In genomic region chr11:69245643-69246042, GRCm38 (mm10) we compare ENCODE assay signal across 9 mouse cellular contexts. TPM values are rescaled to one million over a fixed set of nuclear protein-coding genes. Genes with fewer than 3 reads are reported as not detected.
DNase-seq lines count a peak whose midpoint lies in the region; ATAC-seq and TF ChIP-seq lines count a peak whose summit lies in the region.
"Had no signal": no experiment of that assay in that cellular context is flagged by ENCODE, and none has a peak within 500 bp of the region (broad histone marks: within the 10 kb centered on the region; RNA-seq: fewer than 3 reads in every experiment).

No protein-coding gene starts in this region.

- peak overlapping the region; percentile 12 to 29; a peak in 3 of 4 replicates for H3K4me3 ChIP-seq in MEL (ENCODE audit: control insufficient read depth in 1 of 2, insufficient read depth in 1 of 2, low read depth in 2 of 2, low read length in 2 of 2)
- peak overlapping the region; percentile 29 for H3K4me3 ChIP-seq in heart, embryonic 13.5 days
- H3K4me3 ChIP-seq in kidney, postnatal 0 days (replicated peaks; ENCODE audit: low read depth, low read length): no peak overlapping the region
- no peak overlapping the region for H3K4me3 ChIP-seq in liver, embryonic 12.5 days
- no peak overlapping the region for H3K4me3 ChIP-seq in midbrain, postnatal 0 days (ENCODE audit: low read depth, low read length)
- H3K4me3 ChIP-seq: midbrain, embryonic 13.5 days had no signal

- H3K4me1 ChIP-seq in MEL (ENCODE audit: control insufficient read depth in 1 of 2, insufficient read depth in 2 of 2, low read length in 2 of 2): peaks cover 2 to 4% of the 10 kb centered on the region in 2 experiments; a peak in 3 of 4 replicates
- peaks cover 15% of the 10 kb centered on the region for H3K4me1 ChIP-seq in heart, embryonic 13.5 days
- H3K4me1 ChIP-seq in kidney, postnatal 0 days (replicated peaks; ENCODE audit: insufficient read depth, low read length): no peaks in the 10 kb centered on the region
- H3K4me1 ChIP-seq in liver, embryonic 12.5 days: no peaks in the 10 kb centered on the region
- no peaks in the 10 kb centered on the region for H3K4me1 ChIP-seq in midbrain, postnatal 0 days (ENCODE audit: insufficient read depth, low read length)

- no peak overlapping the region for H3K9ac ChIP-seq in MEL (ENCODE audit: control insufficient read depth, low read depth, low read length, poor library complexity, severe bottlenecking)
- H3K9ac ChIP-seq in heart, embryonic 13.5 days: peak overlapping the region; percentile 48
- no peak overlapping the region for H3K9ac ChIP-seq in kidney, postnatal 0 days (ENCODE audit: low read depth, low read length)
- H3K9ac ChIP-seq in liver, embryonic 12.5 days: no peak overlapping the region
- no peak overlapping the region for H3K9ac ChIP-seq in midbrain, postnatal 0 days (replicated peaks; ENCODE audit: low read length, poor library complexity, severe bottlenecking)
- H3K9ac ChIP-seq: midbrain, embryonic 13.5 days had no signal

- peaks cover 11% of the 10 kb centered on the region in 2 experiments for H3K27me3 ChIP-seq in MEL (ENCODE audit: control insufficient read depth in 1 of 2, insufficient read depth in 2 of 2, low read length in 2 of 2)
- 0 out of 2 replicates have a peak, but pooled peaks cover 5% of the 10 kb centered on the region for H3K27me3 ChIP-seq in heart, embryonic 13.5 days (replicated peaks)
- no peaks in the 10 kb centered on the region for H3K27me3 ChIP-seq in kidney, postnatal 0 days (ENCODE audit: insufficient read depth, low read length)
- peaks cover 11% of the 10 kb centered on the region; the same call in 1 of the 2 replicates for H3K27me3 ChIP-seq in liver, embryonic 12.5 days (replicated peaks)
- H3K27me3 ChIP-seq in midbrain, postnatal 0 days (ENCODE audit: insufficient read depth, low read length): no peaks in the 10 kb centered on the region

- no peaks in the 10 kb centered on the region for H3K79me2 ChIP-seq in MEL (ENCODE audit: control insufficient read depth, insufficient read depth, low read length, poor library complexity)

- peak overlapping the region; percentile 57 for H3K4me2 ChIP-seq in heart, embryonic 13.5 days
- peak overlapping the region; percentile 42 for H3K4me2 ChIP-seq in kidney, postnatal 0 days (ENCODE audit: low read length)
- no peak overlapping the region for H3K4me2 ChIP-seq in liver, embryonic 12.5 days
- H3K4me2 ChIP-seq in midbrain, postnatal 0 days (ENCODE audit: low read depth, low read length, poor library complexity, severe bottlenecking): no peak overlapping the region
- H3K4me2 ChIP-seq: midbrain, embryonic 13.5 days had no signal

- TF ChIP-seq POLR2A in MEL (IDR thresholded peaks at IDR 0.05; ENCODE audit: control insufficient read depth in 1 of 2, insufficient read depth in 1 of 2, low read depth in 1 of 2, low read length in 2 of 2, poor library complexity in 1 of 2): no peak

- peak in 1 of 2 experiments; percentile 20; a peak in 1 of 4 replicates for TF ChIP-seq EP300 in MEL (IDR thresholded peaks at IDR 0.05; ENCODE audit: low read depth in 1 of 2, low read length in 2 of 2)

- DNase-seq in 416B (ENCODE audit: low read depth) (peak; percentile 46), MEL (ENCODE audit: low read depth, low spot score) (peak; percentile 52)
- peak; percentile 50 for DNase-seq in kidney, postnatal 0 days (ENCODE audit: low spot score)
- DNase-seq in adrenal gland, postnatal 10 days: no peak
- DNase-seq in natural killer cell, adult 2 months (ENCODE audit: low spot score in 2 of 2): no peak
- no peak for DNase-seq in midbrain, postnatal 0 days (ENCODE audit: low spot score)

- H3K36me3 ChIP-seq in MEL (ENCODE audit: control insufficient read depth in 1 of 2, insufficient read depth in 2 of 2, low read length in 2 of 2): peaks cover 0 to 5% of the 10 kb centered on the region in 2 experiments; a peak in 2 of 4 replicates
- no peaks in the 10 kb centered on the region for H3K36me3 ChIP-seq in heart, embryonic 13.5 days
- no peaks in the 10 kb centered on the region for H3K36me3 ChIP-seq in kidney, postnatal 0 days (ENCODE audit: insufficient read depth, low read length)
- H3K36me3 ChIP-seq in liver, embryonic 12.5 days: no peaks in the 10 kb centered on the region
- H3K36me3 ChIP-seq in midbrain, postnatal 0 days (ENCODE audit: insufficient read depth, low read length): no peaks in the 10 kb centered on the region
- H3K36me3 ChIP-seq: midbrain, embryonic 13.5 days had no signal

- WGBS in heart, embryonic 13.5 days: 7% methylated on average over 2 of the region's 2 CpGs
- 16% methylated on average over 2 of the region's 2 CpGs for WGBS in kidney, postnatal 0 days
- WGBS in liver, embryonic 12.5 days (ENCODE audit: insufficient replicate concordance): 13% methylated on average over 2 of the region's 2 CpGs
- WGBS in midbrain, postnatal 0 days: 39% methylated on average over 2 of the region's 2 CpGs

- no peak for ATAC-seq in heart, embryonic 13.5 days (ENCODE audit: extremely low read depth, insufficient number of reproducible peaks, low FRiP score, low TSS enrichment)
- ATAC-seq in kidney, postnatal 0 days (replicated peaks; ENCODE audit: low FRiP score, low read depth): no peak
- ATAC-seq in liver, embryonic 12.5 days: no peak
- no peak for ATAC-seq in midbrain, postnatal 0 days (ENCODE audit: low FRiP score)
- ATAC-seq: midbrain, embryonic 13.5 days had no signal

- no peak overlapping the region for H3K27ac ChIP-seq in MEL (ENCODE audit: control insufficient read depth, low read depth, low read length)
- H3K27ac ChIP-seq in heart, embryonic 13.5 days (replicated peaks): peak overlapping the region; percentile 77
- H3K27ac ChIP-seq in kidney, postnatal 0 days: peak overlapping the region; percentile 70
- H3K27ac ChIP-seq in liver, embryonic 12.5 days: no peak overlapping the region
- no peak overlapping the region for H3K27ac ChIP-seq in midbrain, postnatal 0 days (ENCODE audit: low read depth, low read length)
- H3K27ac ChIP-seq: midbrain, embryonic 13.5 days had no signal

- TF ChIP-seq RAD21 in MEL (IDR thresholded peaks at IDR 0.05; ENCODE audit: low read depth, low read length): no peak

- no peaks in the 10 kb centered on the region for H3K9me3 ChIP-seq in MEL (replicated peaks; ENCODE audit: insufficient read depth, low read length)
- H3K9me3 ChIP-seq in heart, embryonic 13.5 days: no peaks in the 10 kb centered on the region
- H3K9me3 ChIP-seq in kidney, postnatal 0 days (replicated peaks; ENCODE audit: low read length): no peaks in the 10 kb centered on the region
- H3K9me3 ChIP-seq in liver, embryonic 12.5 days (replicated peaks): no peaks in the 10 kb centered on the region
- no peaks in the 10 kb centered on the region for H3K9me3 ChIP-seq in midbrain, postnatal 0 days (ENCODE audit: low read length)
- H3K9me3 ChIP-seq: midbrain, embryonic 13.5 days had no signal

- no peak for TF ChIP-seq CTCF in MEL (IDR thresholded peaks at IDR 0.05 in 2 of 3, conservative IDR thresholded peaks at IDR 0.05 in 1 of 3; ENCODE audit: control insufficient read depth in 1 of 3, insufficient read depth in 1 of 3, low read depth in 2 of 3, low read length in 3 of 3, poor library complexity in 1 of 3, severe bottlenecking in 1 of 3)
- TF ChIP-seq CTCF in kidney, postnatal 0 days (IDR thresholded peaks at IDR 0.05; ENCODE audit: low read depth): no peak
- TF ChIP-seq CTCF in midbrain, postnatal 0 days (IDR thresholded peaks at IDR 0.05): no peak

TF ChIP-seq in MEL, 35 proteins besides CTCF, POLR2A, EP300 and RAD21:
- TF ChIP-seq GATA1 (IDR thresholded peaks at IDR 0.05; ENCODE audit: low read depth, low read length) (no peak), ZC3H11A (IDR thresholded peaks at IDR 0.05; ENCODE audit: low read depth, low read length) (no peak), GABPA (IDR thresholded peaks at IDR 0.05; ENCODE audit: low read depth, low read length) (no peak), RCOR1 (IDR thresholded peaks at IDR 0.05; ENCODE audit: low read depth, low read length) (no peak), MEF2A (IDR thresholded peaks at IDR 0.05; ENCODE audit: extremely low read depth, insufficient replicate concordance, low read depth, low read length, poor library complexity, severe bottlenecking) (peak; percentile 82; the same call in 1 of the 2 replicates), ETS1 (IDR thresholded peaks at IDR 0.05; ENCODE audit: low read depth, low read length) (0 out of 2 replicates have a peak, but pooled peaks have one; percentile 18), ZMIZ1 (IDR thresholded peaks at IDR 0.05; ENCODE audit: low read depth, low read length) (no peak), ZKSCAN1 (IDR thresholded peaks at IDR 0.05; ENCODE audit: low read depth, low read length) (no peak)
TF ChIP-seq in MEL: peak in this region for 2.

RNA-seq across cellular contexts. Expression of gene Gucy2e, which starts 8.8 kb away (rescaled TPM):
- total RNA-seq in MEL (2012; rRNA removed): not detected in 2 replicates
- not detected for polyA plus RNA-seq in MEL (2012; ENCODE audit: insufficient read depth in 1 of 2, insufficient read length in 2 of 2, low read depth in 1 of 2, low replicate concordance in 2 of 2, missing spikeins in 1 of 2)
- polyA plus RNA-seq in heart, embryonic 13.5 days (2015; fragmentation: Nextera tagmentation; extraction: Ambion mirVana): 0.06 and 0.12 TPM in 2 replicates
- polyA plus RNA-seq in kidney, postnatal 0 days (2015; fragmentation: Nextera tagmentation; extraction: Ambion mirVana): 0.13 and 0.24 TPM in 2 replicates
- not detected for total RNA-seq in adrenal gland, postnatal 10 days (2021)
- not detected in 2 replicates for polyA plus RNA-seq in liver, embryonic 12.5 days (2016; fragmentation: Nextera tagmentation; extraction: Ambion mirVana)
- total RNA-seq in midbrain, postnatal 0 days (2014; rRNA removed): 1.3 and 1.4 TPM in 2 replicates
- polyA plus RNA-seq in midbrain, postnatal 0 days (2015; fragmentation: Nextera tagmentation; extraction: Ambion mirVana): 0.97 and 1.0 TPM in 2 replicates

RNA-seq across cellular contexts. Expression of gene Alox8, which starts 48.0 kb away (rescaled TPM):
- total RNA-seq in MEL (2012; rRNA removed): 0.31 and 0.56 TPM in 2 replicates
- under 1 TPM in 1 of 2 experiments, not detected in 1; 0.07 TPM for polyA plus RNA-seq in MEL (2012; ENCODE audit: insufficient read depth in 1 of 2, insufficient read length in 2 of 2, low read depth in 1 of 2, low replicate concordance in 2 of 2, missing spikeins in 1 of 2)
- polyA plus RNA-seq in heart, embryonic 13.5 days (2015; fragmentation: Nextera tagmentation; extraction: Ambion mirVana): 1.1 and 1.5 TPM in 2 replicates
- 0.17 and 0.61 TPM in 2 replicates for polyA plus RNA-seq in kidney, postnatal 0 days (2015; fragmentation: Nextera tagmentation; extraction: Ambion mirVana)
- not detected for total RNA-seq in adrenal gland, postnatal 10 days (2021)
- polyA plus RNA-seq in liver, embryonic 12.5 days (2016; fragmentation: Nextera tagmentation; extraction: Ambion mirVana): not detected in 2 replicates
- total RNA-seq in midbrain, postnatal 0 days (2014; rRNA removed): 3.5 and 4.1 TPM in 2 replicates
- polyA plus RNA-seq in midbrain, postnatal 0 days (2015; fragmentation: Nextera tagmentation; extraction: Ambion mirVana): 2.0 and 2.1 TPM in 2 replicates

Comparison
In these comparisons a context has a peak if more than half of its experiments do, and no peak if none do; other contexts are left out.
1. DNase-seq: peak in 416B (single experiment), MEL (single experiment) and kidney, postnatal 0 days (single experiment); none in adrenal gland, postnatal 10 days (single experiment), natural killer cell, adult 2 months (0 of 2) and midbrain, postnatal 0 days (single experiment).
2. H3K27ac ChIP-seq: peak in heart, embryonic 13.5 days (single experiment) and kidney, postnatal 0 days (single experiment); none in MEL (single experiment), liver, embryonic 12.5 days (single experiment) and midbrain, postnatal 0 days (single experiment).
3. H3K4me3 ChIP-seq: peak in MEL (2 of 2) and heart, embryonic 13.5 days (single experiment); none in kidney, postnatal 0 days (single experiment), liver, embryonic 12.5 days (single experiment) and midbrain, postnatal 0 days (single experiment).
4. H3K4me2 ChIP-seq: peak in heart, embryonic 13.5 days (single experiment) and kidney, postnatal 0 days (single experiment); none in liver, embryonic 12.5 days (single experiment) and midbrain, postnatal 0 days (single experiment).